Mouse (Mus musculus) kidney, postnatal 10 days (tissue): ENCODE results near the gene Kcnq5.
A peak's percentile ranks its signal among the peaks of the same experiment; 100 is the strongest.
"Not testable (repeated sequence)": the region's sequence is repeated elsewhere in the genome, so short reads cannot be mapped to it uniquely, and the experiment has no call there.

Experiments
- DNase-seq: peaks from one replicate; pipeline ENCODE4 v3.0.0; 2021; ENCODE audit warnings: mixed read lengths

Kcnq5 gene

DNA sequence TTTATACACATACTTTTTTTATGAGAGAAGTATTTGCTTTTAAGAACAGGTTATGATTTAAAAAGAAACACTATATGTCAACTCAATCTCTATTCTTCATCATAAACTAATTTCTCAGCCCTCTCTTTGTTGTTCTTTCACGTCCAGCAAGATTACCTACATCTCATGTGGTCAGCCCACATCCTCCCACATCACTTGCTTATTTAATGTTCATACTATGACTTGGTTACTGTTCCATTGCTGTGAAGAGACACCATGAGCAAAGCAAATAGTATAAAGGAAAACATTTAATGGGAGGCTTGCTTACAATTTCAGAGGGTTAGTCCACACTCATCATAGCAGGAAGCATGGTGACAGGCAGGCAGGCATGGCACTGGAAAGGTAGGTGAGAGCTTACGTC, 124.4 kb downstream of the Kcnq5 start:
- no peak for DNase-seq

DNA sequence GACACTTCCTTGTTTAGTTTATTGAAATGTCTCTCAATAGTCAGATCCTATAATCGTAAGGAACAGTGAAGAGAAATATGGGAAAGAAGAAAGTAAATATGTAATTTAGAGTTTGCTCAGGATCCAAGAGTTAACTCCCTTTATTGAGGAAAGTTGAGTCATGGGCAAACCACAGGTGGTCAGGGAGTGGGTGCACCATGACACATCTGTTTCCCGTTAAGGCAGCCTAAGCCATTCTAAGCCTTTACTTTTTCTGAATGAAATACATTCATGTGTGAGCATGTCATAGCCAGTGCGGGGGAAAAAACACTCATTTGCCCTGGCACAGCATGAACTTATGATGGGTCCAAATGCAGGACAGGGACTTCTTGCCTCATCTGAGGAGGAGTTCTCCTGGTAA, 125.4 kb downstream of the Kcnq5 start:
- no peak for DNase-seq

GRCm38 (mm10) chr1:21829909-21830455, 131.8 kb downstream of the Kcnq5 start:
- no peak for DNase-seq

GRCm38 (mm10) chr1:21820066-21820630, 141.6 kb downstream of the Kcnq5 start:
- no peak for DNase-seq

DNA sequence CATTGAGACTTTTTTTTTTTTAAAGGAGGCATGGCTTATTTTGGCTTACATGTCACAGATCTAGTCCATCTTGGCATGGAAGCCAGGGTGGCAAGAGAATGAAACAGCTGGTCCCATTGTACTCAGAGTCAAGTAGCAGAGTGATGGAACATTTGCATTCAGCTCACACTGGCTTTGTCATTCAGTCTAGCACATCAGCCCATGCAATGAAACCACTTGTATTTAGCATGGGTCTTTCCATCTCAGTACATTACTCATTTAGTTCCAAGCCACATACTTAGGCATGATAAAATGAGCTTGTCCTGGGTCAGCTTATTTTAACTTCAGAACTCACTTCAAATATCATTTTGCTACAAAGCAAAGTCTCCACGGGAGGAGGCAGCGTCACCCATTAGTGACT, 156.7 kb downstream of the Kcnq5 start:
- DNase-seq = no peak

DNA sequence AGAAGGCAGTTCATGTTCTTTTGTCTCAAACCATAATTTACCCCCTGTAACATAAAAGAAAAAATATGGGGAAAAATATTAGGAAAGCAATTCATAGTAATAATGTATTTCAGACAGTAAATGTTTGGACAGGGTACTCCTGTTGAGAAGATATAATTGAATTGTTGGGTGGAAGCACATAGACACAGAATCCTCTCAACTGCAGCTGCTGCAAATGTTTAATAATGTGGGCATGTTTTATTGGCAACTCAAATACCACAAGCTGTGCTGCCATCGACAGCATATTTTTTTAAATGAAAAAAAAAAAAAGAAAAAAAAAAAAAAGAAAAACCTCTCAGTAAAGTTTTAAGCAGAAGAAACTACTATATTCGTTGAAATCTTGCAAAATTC, 157.3 kb downstream of the Kcnq5 start:
- no peak for DNase-seq

DNA sequence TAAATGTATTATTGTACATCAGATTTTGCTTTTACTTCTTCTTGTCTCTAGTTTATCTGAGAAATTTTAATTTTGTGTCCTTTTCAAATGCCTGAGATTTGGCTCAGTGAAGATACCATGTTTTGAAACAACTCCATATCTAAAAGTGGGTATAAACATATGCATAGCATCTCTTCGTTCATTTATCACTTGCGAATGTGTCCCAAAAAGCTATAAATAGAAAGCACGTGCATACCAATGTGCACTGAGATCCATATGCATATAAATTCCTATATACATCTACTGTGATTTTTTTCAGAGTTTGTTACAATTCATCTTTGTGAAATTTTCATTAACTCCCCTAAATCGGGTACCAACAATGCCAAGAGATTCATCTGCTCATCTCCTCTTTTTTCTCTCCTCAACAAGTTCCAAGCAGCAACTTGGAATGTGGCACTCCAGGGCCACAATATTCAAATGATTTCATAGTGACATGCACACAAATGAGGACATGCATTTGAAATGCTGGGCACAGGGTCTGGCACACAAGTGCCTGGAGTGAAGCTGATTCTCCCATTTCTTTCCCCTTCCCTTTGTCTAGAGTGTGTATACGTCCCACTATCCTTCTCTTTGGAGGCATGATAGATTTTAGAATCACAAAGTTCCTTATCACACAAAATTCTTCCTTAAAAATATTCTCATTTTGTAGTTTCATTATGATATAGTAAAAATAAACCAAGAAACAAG, 157.8 kb downstream of the Kcnq5 start:
- no peak for DNase-seq

DNA sequence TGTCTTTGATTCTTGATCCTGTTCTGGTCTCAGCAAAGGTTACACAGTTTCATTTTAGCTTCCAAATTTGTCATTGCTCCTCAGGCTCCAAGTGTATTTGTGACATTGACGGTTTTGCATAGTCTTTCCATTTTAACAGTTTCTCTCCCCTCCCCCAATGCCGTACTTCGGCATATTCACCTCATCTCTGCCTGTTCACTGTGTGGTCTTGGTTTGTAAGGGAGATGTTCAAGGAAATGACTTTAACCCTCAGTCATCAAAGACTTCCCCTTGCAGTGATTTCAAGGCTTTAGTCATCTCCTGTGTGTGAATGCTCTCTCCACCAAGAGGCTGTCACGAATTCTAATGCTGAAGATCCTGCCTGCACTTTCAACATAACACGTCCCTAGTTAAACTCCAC, 181.0 kb downstream of the Kcnq5 start:
- no peak for DNase-seq

DNA sequence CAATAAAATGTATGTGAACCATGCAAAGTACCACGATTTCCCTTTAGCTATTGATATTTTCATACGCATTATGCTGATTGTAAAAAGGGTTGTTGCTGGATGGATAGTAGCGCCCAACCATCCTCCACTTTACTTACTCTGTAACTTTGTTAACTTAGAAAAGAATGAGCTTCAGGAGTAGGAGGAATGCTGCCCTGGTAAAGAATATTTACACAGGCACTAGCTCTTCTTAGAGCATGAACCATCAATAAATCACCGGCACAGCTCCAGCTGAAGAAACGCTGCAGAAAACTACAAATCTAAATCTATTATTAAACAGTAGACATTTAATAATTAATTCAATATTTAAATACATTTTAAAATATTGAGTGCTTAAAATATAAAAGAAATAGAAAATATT, 184.2 kb downstream of the Kcnq5 start:
- DNase-seq = no peak

GRCm38 (mm10) chr1:21773931-21774330, 187.8 kb downstream of the Kcnq5 start:
- no peak for DNase-seq

DNA sequence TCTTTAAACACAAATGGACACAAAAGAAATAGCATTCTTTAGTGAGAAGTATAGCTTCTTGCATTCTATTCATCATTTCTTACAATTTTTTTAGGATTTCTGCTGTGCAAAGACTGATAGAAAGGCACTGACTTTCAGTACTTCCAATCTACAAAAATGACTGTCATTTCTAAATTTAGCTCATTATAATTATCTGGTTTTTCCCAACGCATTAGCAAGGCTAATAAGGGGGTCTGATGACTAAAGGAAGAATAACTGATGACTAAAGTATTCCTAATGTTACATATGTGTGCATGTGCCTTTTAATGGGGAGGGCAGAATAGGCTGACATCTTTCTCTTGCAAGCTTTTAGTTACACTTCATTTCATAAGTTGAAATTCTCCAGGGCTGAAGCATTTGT, 191.2 kb downstream of the Kcnq5 start:
- DNase-seq = no peak

DNA sequence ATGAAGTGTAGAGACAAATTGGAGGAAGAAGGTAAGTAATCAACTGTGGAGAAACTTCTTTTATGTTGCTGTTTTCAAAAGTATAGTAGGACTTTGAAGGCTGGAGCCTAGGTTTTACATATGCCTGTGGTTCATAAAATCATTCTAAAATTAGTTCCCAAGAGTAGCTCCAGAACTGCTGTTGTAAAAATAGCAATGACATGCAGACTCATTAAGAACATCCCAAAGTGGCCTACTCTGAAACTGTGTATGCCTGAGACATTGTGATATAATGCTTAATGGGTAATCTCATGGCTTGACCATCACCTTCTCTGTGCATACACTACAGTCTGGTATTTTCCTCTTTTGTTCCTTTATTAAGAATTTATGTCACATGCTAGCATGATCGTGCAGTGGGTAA, 212.4 kb downstream of the Kcnq5 start:
- DNase-seq = no peak

DNA sequence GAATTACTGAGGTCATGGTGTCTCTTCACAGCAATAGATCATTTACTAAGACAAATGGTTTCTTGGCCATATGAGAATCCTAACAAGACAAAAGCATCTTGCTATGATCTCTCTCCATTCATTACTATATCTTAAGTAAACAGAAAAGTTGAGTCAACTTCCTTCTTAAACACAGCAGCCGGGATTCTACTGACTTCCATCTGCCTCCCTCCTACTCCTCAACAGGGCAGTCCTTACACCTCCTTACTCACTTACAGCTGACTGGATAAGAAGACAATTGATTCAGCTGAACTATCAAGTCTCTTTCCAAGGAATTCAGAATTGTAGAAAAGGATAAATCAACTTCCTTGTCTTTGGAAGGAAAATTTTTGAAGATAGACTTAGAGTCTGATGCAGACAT, 232.6 kb downstream of the Kcnq5 start:
- DNase-seq = no peak

DNA sequence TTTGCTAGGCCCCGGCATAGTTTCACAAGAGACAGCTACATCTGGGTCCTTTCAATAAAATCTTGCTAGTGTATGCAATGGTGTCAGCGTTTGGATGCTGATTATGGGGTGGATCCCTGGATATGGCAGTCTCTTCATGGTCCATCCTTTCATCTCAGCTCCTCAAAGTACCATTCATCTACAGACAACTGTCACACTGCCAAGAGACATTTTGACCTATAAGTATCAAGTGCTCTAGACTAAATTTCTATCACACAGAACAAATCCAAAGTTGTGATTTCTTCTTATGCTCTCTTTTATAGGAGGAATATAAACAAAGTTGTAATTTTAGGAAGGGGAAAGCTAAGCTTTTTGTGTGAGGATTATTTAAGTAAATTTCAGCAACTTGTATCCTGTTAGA, 238.5 kb downstream of the Kcnq5 start:
- not testable (repeated sequence) for DNase-seq

- no peak for DNase-seq
Measured at GRCm38 (mm10) chr1:21721246-21721645, 240.5 kb downstream of the Kcnq5 start.

- no peak for DNase-seq
Measured at GRCm38 (mm10) chr1:21714816-21715215, 246.9 kb downstream of the Kcnq5 start.

DNA sequence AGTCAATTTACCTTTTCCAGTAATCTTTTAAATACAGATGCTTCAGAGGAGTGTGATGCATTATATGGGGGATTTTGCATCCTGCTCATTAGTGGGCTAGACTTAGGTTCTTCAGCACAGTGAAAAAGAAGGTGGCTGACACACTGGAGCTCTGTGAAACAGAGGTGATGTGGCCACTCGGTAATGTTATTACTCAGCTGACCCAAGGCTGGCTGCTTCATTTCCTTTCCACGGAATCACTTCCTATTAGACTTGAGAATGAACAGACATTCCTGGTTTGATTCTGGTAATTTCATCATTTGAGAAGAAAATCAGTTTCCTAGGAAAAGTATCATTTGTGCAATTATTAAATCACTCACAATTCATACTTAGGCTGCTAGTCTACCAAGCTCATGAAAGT, 249.0 kb downstream of the Kcnq5 start:
- DNase-seq = no peak

DNA sequence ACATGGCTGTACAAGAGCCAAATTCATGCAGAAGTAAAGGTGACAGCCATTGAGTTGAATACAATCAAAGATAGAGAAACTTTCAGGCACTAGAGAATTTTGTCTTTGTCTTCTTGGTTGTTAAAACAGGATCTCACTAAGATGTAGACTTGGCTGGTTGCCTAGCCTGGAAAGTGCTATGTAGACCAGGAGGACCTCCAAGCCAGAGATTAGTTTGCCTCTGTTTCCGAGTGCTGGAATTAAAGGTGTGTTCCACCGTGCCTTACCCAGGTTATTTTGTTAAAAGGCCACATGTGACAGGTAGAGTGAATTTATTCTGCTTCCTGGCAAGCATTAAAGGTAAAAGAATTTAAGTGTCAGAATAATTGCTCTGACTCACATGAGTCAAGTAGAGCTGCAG, 271.3 kb downstream of the Kcnq5 start:
- peak; percentile 7 for DNase-seq

- DNase-seq = no peak
Measured at GRCm38 (mm10) chr1:21688918-21689317, 272.8 kb downstream of the Kcnq5 start.

- DNase-seq = no peak
Measured at GRCm38 (mm10) chr1:21684444-21684843, 277.3 kb downstream of the Kcnq5 start.

GRCm38 (mm10) chr1:21676805-21677204, 284.9 kb downstream of the Kcnq5 start:
- no peak for DNase-seq

DNA sequence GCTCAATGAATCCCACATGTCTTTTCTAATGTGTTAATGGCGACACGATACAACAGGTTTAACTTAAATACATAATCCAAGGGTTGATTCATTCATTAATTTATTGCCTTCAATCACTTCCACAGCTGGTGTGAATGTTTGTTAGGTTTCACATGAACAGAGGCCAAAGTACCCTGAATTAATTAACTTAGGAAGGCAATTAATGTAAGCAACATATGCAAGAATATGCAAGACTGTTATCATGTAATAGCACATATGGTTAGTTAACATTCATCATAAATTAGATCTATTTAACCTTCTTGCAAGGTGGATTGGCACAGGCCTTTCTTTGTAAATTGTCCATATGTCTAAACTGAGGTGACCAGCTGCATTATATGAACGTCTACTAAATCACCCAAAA, 300.9 kb downstream of the Kcnq5 start:
- no peak for DNase-seq

GRCm38 (mm10) chr1:21650820-21651219, 310.9 kb downstream of the Kcnq5 start:
- DNase-seq = no peak

DNA sequence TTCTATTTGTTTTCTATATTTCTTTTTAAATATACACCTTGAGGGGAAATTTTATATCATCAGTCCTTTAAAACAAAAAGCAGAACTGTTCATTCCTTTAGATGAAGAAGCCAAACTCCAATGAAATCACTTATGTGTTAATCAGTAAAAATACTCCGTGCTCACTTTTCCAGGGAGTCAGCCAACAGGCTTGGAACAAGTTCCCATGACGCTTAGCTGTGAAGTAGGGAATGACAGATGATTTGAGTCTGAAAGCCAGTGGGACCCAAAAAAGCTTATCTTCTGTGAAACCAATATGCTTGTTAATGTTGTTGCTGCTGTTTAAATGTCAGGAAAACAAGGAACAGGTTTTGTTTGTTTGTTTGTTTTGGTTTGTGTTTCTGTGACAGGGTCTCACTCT, 326.3 kb downstream of the Kcnq5 start:
- no peak for DNase-seq

DNA sequence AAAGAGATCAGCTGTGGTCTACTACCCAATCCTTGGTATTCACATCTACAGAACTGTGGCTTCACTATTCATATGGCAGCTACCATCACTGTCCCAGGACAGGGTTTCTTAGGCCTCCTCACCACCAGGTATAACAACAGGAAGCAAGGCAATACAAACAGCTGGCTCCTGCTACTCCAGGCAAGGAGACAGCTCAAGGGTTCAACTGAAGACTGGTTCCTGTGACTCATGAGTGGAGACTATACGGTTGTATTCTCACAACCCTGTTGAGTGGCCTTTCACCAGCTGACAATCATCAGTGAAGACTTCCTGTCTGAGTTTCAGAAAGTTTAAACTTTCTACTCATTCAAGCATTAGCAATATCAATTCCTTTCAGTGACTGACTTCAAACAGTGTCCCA, 327.7 kb downstream of the Kcnq5 start:
- DNase-seq = no peak
